Mouse (Mus musculus) right cerebral cortex, postnatal 10 days (tissue): Measurements from ENCODE around the gene Adssl1.
A peak's percentile ranks its signal among the peaks of the same experiment; 100 is the strongest.

Experiments
- DNase-seq, 2 experiments: peaks; one replicate each; pipeline ENCODE4 v3.0.0; 2021; ENCODE audit warnings: low spot score in 2 of 2

Gene Adssl1

GRCm38 (mm10) chr12:112619686-112620353 is at the start of gene Adssl1:
Adssl1 (plus strand) TSS chr12:112620045.
- DNase-seq, result peak in 1 of 2 experiments; percentile 57

- no peak for DNase-seq
Observed at GRCm38 (mm10) chr12:112570160-112570559, 49.7 kb upstream of the Adssl1 start.

GRCm38 (mm10) chr12:112571064-112571463 is 48.8 kb upstream of the Adssl1 start:
- no peak for DNase-seq

DNA sequence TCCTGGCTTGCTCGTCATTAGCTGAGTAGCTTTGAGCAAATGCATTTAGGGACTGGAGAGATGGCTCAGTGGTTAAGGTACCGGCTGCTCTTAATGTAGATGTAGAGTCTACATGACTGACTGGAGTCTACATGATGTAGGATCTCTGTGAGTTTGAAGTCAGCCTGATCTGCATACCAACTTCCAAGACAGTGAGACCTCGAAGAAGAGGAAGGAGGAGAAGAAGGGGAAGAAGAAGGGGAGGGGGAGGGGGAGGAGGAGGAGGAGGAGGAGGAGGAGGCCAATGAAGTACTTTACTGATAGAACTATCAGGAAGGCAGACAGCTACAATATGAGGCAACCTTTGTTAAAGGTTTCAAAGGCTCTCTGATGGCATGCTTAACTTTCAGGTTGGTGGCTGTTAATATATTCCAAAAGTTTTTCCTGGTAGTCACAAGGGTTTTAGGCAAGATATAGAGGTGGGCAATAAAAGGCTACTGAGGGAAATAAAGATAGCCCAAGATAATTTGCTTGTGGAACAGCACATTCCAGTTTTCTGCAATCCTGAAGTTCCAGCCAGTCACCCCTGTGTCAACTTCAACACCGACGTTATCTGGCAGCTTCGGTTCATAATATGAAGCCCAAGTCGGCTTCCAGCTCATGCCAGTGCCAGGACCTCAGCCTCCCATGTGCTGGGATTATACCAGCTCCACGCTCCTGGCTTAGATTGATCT is 44.4 kb upstream of the Adssl1 start:
- DNase-seq, result no peak

GRCm38 (mm10) chr12:112576341-112576740 is 43.5 kb upstream of the Adssl1 start:
- peak in 1 of 2 experiments; percentile 59 for DNase-seq

GRCm38 (mm10) chr12:112576749-112577148 is 43.1 kb upstream of the Adssl1 start:
- no peak for DNase-seq

DNA sequence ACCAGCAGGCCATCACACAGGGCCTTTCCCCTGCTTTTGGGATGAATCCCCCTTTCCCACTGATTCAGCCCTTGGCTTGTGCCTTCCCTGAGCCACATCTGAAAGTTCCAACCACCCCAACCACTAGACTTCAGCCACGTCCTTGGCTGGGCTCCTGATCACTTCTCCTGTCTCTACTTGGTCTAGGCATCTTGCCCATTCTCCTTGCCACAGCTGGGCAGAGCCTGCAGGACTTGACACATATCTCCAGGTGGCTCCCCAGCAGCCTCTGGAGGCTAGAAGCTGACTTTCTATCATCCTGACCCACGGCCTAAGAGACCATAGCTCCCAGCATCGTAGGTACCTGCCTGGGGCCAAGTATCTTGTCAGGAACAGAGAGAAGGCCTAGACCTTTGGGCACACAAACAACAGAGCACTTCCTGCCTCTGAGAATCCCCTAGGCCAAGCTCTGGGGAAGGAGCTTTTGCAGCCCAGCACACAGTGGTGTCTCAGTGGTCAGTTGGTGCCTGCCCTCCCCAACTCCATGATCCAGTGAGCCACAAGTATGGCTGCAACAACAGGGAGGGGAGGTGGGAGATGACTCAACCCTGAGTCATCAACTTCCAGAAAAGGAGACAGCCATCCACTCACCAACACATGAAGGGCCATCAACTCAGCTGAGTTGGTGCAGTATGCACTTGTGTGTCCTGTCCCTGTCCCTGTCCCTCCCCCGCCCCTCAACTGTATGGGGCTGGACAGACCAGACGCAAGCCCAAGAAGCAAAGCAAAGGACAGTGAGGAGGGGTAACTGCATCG is 41.4 kb upstream of the Adssl1 start:
- DNase-seq, result no peak

DNA sequence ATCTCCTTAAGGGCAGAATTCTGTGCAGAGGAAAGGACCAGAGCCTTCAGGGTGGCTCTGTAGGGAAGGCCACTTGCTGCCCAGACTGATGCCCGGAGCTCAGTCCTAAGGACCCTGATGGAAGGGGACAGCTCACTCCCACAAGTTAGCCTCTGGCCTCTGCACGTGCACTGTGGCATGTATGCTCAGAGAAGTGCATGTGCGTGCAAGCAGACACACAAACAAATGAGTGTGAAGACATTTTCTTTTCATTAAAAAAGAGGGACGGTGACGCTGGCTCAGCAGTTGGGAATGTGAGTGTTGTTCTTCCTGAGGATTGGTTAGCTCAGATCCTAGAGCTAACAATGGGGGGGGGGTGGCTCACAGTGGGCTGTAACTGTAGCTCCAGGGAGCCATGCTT is 40.4 kb upstream of the Adssl1 start:
- no peak for DNase-seq

- no peak for DNase-seq
Observed at GRCm38 (mm10) chr12:112579926-112580325, 39.9 kb upstream of the Adssl1 start.

GRCm38 (mm10) chr12:112581113-112581512 is 38.7 kb upstream of the Adssl1 start:
- DNase-seq, result no peak

DNA sequence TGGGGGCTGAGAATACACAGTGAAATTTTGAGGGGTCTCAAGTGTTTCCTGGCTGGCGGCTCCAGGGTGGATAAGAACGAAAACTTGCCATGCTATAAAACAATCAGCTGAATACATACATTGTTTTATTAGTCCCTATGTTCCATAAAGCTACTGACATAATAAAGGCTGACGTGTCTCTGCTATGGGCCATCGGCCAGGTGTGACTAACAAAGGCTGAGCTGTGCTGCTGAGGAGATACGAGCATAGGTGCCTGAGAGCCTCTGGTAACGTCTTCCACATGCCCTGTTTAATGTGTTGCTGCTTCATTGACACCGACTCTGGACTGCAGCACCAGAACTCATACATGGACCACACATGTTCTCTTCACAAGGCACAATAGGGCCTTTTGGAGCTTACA is 34.9 kb upstream of the Adssl1 start:
- DNase-seq, result no peak

GRCm38 (mm10) chr12:112585924-112586538 is 33.8 kb upstream of the Adssl1 start:
- DNase-seq, result peak in 1 of 2 experiments; percentile 67

GRCm38 (mm10) chr12:112587125-112588124 is 32.4 kb upstream of the Adssl1 start:
- DNase-seq, result peak; percentile 42 to 45

GRCm38 (mm10) chr12:112588426-112589256 is 31.2 kb upstream of the Adssl1 start, which contains the start of gene Inf2:
Inf2 (plus strand) TSS chr12:112588784.
- peak; percentile 87 to 89 for DNase-seq

DNA sequence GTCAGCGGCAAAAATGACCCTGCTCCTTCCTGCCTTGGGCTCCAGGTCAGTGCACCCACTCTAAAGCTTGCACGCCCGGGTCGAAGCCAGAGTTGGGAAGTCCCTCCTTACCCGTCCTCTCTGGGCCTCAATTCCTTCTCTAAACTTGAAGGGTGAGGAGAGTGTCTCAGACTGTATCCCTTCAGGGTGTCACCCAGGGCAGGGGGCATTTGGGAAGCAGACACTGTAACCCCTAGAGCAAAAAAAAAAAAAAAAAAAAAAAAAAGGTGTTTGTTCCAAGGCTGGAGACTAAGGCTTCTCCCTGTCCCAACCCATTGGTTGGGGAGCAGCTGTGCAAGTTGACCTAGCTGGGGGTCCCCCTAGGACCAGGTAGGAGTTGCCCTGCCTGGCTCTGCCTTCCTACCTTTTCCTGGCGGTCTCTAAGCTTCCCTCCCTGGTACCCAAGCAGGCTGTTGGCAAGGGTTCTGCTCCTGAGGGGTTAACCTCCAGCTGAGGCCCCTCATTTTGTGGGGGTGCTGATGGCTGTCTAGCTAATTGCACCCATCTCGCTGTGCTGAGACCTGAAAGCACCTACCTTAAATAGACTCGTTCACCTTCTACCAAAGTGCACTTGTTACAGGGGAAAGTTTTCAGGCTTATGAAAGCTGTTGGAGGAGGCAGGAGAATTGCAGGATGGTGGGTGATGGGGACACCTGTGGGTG is 30.2 kb upstream of the Adssl1 start:
- peak; percentile 39 to 52 for DNase-seq

DNA sequence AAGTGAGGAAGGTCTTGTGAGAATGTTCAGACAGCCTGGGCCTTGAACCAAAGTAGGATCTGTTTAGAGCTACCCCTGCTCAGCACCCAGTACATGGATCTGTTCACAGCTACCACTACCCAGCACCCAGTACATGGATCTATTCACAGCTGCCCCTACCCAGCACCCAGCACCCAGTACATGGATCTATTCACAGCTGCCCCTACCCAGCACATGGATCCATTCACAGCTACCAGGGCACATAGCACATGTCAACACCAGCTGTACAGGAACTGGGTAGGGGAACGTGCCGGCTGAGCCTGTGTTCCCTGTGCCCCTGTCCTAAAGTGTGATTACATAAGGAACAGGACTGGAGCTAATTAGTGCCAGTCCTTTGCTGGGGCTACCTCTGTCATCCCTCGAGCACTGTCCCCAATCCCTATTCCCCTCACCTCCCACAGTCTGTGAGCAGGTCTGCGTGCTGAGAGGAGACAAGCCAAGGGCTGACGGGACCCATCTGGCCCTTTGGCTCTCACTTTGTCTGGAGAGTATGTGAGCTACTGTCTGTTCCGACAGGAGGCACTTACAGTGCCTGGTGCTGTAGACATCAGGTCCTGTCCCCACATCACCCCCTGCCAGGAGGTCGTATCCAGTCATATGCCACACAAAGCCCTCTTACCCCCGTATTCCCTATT is 29.1 kb upstream of the Adssl1 start:
- DNase-seq, result peak in 1 of 2 experiments; percentile 29

- DNase-seq, result no peak
Observed at GRCm38 (mm10) chr12:112591240-112591639, 28.6 kb upstream of the Adssl1 start.

DNA sequence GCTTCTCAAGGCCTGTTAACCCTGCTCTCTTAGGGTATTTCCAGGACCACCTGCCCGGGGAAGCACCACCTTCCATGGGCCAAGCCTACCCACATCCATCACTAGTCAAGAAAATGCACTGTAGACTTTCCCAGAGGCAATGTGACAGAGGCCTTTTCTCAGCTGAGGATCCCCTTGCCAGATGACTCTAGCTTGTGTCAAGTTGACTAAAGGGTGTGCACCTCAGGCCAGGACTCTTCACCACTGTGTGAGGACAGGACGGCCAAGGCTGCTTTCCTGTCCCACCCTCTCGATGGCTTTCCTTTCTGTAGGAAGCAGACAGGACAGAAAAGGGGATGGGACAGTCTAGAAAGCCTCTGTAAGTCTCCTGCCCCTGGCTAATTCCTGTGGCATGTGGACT is 28.1 kb upstream of the Adssl1 start:
- no peak for DNase-seq
